Mouse (Mus musculus): ENCODE data around the gene Scn3a.
A peak's percentile ranks its signal among the peaks of the same experiment; 100 is the strongest.
"Not testable (repeated sequence)": the region's sequence is repeated elsewhere in the genome, so short reads cannot be mapped to it uniquely, and the experiment has no call there.

The Scn3a gene

DNA sequence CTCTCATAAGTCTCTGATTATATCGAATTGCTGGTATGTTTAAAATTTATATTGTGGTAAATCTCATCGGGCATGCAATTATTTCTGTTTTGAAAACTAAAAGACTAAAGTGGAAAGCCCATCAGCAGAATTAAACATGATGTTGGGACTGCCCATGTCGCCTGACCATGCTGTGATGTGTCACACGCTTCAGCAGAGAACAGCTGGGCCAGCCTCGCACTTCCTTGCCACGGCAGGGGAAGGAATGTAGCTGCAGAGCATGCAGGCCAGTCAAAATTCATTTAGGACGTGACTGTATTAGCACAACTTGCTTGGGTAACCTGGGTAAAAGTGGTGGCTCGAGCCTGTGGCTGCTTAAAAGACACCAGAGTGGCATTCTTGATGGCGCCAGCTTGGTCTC lies 77.0 kb downstream of the Scn3a start:
- no peak for DNase-seq (ENCODE audit: low read depth)

DNA sequence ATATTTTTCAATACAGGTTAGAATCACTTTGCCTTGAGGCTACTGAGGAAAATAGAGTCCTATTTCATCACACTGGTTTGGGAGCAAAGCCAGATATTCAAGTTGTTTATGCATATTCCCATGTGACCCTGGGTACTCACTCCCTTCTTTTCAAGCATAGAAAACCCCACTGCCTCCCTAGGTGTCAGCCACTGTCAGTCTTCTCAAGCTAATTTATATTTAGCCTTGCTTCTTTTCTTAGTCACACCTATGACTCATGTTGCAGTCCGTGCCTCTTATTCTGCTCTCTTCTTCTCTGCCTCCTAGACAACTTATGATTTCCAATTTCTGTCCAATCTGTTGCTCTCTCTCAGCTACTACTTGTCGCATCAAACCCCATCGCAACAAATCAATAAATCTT lies 84.0 kb downstream of the Scn3a start:
- DNase-seq (ENCODE audit: low read depth), result peak; percentile 56

DNA sequence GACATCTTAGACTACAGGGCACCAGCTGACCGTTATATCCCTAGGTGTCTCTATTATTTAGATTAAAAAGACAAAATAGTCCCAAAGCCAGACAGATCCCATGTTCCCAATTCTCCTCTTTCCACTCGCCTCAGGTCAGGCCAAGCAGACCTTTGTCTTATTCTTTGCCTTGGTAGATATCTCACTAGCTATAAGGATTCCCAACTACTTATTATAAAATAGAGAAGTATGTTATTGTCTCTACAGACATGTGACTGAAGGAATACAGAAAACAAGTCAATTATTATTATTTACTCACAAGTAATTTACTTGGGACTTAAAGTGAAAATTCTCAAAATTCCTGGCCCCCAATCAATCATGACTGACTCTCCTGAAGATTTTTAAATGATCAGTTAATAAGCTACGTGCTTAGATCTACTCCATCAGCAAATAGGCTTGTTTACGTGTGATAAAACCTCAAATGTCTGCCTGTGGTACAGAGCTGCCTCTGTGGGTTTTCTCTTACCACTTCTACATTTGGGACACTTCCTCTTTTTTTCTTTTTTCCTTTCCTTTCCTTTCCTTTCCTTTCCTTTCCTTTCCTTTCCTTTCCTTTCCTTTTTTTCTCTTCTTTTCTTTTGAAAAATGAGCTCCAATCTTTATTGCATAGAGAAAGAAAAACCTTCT lies 86.3 kb downstream of the Scn3a start:
- no peak for DNase-seq (ENCODE audit: low read depth)

DNA sequence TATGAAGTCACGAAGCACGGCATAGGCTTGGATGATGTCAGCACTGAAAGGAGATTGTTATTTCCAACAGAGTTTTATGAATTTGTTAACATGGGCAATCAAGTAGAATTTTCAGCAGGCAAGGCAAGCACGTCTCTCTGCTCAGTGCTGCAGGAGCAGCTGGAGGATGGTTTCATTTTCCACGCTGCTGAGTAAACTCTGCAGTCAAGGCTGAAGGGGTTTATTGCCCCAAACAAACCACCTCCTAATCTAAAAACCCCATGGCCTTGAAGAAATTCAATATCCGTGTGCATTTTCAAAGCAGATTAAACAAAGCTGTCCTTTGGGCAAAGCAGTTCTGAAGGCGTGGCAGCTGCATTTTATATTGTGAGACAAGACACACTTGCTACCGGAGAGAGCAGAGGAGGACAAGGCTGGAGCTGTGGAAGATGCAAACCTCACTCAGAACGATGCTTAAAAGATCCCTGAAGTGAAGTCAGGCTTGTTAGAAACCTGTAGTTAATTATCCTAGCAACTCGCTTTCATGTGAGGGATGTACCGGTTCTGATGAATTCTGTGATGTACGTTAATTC lies 96.0 kb downstream of the Scn3a start:
- DNase-seq (ENCODE audit: low read depth), result no peak

GRCm38 (mm10) chr2:65465694-65466093 lies 101.7 kb downstream of the Scn3a start:
- no peak for DNase-seq (ENCODE audit: low read depth)

DNA sequence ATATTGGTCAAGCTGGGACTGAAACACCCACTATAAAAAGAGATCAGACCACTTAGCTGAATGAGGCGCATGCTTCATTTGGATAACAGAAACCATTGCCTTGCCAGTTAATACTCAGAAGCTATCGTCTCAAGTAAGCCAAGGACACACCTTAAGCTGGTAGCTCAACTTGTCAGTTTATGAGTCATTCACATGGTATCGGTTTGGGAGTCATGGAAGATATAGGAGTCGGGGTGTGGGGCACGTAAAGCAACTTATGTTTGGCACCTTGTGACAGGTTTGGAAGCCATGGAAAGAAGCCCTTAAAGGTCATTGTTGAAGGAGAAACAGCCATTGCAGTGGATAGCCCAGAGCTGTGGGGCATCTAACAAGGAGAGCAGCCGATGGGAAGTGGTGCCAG lies 113.7 kb downstream of the Scn3a start:
- no peak for DNase-seq (ENCODE audit: low read depth)

DNA sequence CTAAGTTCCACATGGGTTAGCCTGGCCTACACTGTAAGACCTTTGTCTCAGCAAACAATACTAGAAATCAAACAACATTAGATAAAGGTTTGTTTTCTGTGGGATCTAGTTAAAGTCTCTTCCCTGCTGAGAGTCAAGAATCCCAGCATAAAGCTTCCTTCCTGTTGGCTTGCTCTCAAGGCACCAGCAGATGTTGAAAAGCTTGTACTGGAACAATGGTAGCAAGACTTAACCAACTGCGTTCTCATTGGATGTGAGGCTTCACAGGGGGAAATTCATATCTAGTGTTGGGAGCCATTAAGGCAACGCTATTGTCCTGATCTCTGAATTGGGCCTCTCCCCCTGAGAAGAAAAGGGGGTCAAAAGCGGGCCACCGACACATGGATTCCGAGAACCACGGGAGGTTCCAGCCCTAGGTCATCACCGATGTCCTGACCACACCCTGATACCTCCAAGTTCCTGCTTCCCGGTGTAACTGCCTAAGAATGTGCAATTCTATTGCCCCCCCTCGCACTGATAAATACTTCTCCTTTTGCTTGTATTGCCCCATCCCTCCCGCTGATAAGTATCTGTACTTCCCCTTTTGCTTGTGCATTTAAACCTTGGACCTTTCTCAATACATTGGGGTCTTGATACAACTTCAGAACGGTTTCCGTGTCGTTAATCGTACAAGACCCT lies 115.9 kb downstream of the Scn3a start:
- not testable (repeated sequence) for DNase-seq (ENCODE audit: low read depth)

DNA sequence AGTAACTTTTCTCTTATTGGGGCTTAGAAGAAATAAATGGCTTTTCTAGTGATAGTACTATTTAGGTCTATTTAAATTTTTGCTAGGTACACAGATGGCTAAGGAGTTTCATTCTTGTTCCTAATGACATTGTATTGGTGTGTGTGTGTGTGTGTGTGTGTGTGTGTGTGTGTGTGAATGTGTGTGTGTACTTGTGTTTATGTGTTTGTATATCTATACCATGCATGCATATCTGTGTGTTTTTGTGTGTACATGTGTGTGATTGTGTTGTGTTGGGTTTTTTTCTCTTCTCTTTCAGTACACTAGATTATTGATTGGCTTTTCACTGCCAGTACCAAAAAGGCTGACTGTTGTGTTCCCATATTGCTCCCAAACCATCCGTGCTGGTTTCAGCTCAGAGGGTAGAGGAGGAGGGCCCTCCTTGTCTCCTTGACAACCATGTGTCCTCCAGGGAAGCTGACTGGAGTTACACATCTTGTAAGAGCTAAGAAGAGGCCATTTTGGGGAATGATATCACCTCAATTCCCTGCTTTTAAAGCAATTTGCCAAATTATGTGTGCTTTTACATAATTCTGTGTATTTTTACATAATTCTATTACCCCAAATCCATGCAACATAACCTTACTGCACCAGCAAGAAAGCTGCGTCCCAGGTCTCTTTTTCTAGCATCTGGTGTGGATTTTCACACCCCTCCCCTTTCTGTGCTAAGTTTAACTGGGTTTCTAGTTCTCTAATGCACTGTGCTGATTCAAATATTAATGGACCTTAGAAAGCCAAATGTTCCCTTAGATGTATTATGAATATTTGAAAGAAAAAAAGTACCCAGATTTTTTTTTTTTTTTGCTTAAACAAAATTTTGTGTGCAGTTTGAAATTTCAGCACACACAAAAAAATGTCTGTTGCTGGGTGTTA lies 116.7 kb downstream of the Scn3a start:
- no peak for DNase-seq (ENCODE audit: low read depth)

DNA sequence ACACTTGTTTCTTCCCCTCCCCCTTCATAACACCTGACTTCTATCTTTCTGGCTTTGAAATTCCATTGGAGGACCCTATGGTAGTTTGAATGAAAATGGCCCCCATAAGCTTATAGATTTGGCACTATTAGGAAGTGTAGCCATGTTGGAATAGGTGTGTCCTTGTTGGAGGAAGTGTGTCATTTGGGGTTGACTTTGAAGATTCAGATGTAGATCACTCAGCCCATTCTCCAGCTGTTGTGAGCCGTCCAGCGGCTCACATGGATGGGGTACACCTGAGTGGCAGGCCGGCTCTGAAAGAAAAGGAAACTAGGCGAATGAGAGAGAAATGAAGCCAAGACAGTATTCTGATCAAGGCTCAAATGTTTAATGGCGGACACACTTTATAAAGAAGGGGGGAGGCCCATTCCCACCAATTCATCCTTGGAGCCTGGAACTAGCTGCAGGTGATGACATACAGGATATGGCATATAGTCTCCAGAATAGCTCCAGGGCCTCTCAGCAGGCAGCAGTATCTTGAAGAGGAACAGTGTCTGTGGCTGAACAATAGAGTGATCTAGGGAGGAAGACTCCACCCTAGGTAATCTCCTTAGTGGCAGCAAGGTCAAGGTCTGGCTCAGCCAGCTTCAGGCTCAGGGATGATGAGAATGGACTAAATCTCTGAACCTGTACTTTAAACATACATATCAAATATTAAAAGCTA lies 118.2 kb downstream of the Scn3a start:
- no peak for DNase-seq (ENCODE audit: low read depth)

- DNase-seq (ENCODE audit: low read depth), result no peak
Observed at GRCm38 (mm10) chr2:65443082-65443481, 124.3 kb downstream of the Scn3a start.

DNA sequence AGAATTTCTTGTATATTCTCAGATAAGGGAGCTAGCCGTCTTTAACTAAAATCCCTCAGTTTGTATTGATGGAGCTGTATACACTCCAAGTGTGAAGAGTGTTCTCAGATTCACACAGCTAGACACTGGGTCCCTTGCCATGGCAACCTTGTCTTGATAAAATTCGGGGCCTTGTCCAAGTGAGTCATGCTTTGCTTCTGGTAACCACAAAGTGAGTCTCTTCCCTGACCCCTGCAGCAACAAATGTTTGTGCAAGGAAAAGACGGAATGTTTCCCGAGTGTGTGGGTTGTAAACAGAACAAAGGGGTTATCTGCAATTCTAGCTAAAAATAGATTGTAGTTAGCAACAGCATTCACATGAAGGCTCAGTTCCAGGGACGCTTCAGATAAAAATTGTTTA lies 125.9 kb downstream of the Scn3a start:
- DNase-seq (ENCODE audit: low read depth), result peak; percentile 53

GRCm38 (mm10) chr2:65441110-65441509 lies 126.3 kb downstream of the Scn3a start:
- no peak for DNase-seq (ENCODE audit: low read depth)

- no peak for DNase-seq (ENCODE audit: low read depth)
Observed at GRCm38 (mm10) chr2:65436917-65437316, 130.5 kb downstream of the Scn3a start.

DNA sequence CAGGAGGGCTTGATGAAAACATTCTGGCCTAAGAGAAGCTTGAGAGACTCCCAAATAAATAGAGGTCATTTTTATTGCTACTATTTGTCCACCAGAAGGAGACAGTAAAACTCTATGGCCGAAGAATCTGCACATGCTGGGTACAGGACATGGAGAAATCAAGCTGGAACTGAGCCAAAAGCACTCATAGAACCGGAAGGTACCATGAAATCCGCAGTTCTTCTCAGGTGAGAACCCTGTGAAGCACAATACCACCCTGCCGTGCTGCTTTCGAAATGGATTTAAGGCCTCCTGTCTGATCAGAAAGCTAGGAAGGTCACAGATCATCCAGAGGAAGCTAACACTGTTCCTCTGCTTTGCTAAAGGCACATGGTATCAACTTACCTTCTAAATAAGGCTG lies 143.9 kb downstream of the Scn3a start:
- DNase-seq (ENCODE audit: low read depth), result no peak

DNA sequence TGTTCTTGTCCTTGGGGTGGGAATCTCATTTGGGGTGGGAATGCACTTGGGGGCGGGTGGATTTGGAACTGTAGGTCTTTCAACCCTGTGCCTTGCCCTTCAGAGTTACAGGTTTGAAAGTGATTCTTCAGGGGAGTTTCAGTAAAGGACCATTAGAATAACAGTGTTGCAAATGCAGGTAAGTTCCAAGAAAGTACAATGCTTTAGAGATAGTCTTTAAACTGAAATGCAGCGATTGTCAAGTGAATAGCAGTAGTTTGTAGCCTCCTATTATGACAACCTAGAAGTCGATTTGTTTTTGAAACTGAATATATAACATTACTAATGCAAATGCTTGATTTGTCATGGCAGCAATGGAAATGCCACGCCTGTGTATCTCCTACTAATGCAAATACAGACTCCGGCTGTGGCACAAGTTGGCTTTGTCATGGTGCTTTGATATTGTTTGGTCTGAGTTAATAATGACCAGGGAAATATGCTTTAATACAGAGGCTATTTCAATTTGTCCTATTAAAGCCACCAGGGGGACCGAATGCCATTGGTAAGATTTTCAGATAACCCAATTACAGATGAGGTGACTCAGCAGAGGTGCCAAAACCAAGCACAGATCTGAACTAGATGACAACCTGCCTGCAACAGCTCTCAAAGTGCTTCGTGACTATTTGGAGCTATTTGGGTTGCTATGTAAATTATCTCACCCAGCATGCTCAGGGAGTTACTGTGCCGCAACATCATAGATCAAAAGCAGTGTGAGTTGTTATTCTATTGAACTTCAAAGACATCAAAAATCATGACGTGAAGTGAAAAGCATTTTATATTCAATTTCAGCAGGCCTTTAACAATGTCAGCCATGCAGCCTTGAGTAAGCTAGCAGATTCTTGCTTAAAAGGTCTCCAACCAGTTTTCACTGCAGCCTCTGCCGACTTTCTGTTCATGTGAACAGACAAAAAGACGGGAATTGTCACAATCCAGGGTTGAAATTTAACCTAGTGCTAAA lies 145.9 kb downstream of the Scn3a start:
- DNase-seq (ENCODE audit: low read depth), result no peak

- DNase-seq (ENCODE audit: low read depth), result no peak
Observed at GRCm38 (mm10) chr2:65418608-65419007, 148.8 kb downstream of the Scn3a start.

DNA sequence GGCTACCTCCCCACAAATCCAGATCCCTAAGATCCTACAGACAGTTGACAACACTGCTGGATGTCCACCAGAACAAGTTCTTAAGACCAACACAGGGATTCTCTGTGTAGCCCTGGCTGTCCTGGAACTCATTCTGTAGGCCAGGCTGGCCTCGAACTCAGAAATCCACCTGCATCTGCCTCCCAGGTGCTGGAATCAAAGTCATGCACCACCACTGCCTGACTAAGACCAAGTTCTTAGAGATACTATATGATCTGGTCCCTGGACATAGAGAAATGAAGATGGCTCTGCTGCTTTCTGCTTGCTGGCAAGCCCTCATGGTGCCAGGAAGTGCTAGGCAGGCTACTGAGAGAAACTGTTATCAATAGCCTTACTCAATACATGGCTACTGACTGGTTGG lies 150.9 kb downstream of the Scn3a start:
- no peak for DNase-seq (ENCODE audit: low read depth)

GRCm38 (mm10) chr2:65415294-65415693 lies 152.1 kb downstream of the Scn3a start:
- no peak for DNase-seq (ENCODE audit: low read depth)

DNA sequence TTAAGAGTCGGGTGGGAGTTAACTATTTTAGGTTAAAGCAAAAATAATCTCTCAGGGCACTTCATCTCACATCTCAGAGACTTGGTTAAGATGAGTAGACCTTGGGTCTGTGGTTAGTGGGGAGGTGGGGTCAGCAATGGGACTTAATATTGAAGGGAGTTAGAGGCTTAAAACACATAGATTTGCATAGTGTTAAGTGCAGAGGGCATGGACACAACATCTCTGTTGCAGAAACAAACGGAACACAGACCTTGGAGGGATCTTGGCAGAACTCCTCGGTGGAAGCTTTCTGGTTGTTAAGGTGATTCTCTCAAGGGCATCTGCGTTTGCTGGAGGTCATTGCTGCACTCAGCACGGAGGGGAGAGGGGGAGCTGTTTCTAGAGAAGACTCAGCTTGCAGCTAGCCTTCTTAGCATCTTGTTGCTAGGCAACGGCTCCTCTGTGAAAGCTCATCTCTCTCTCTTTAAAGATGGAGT lies 152.6 kb downstream of the Scn3a start:
- peak; percentile 28 for DNase-seq (ENCODE audit: low read depth)

GRCm38 (mm10) chr2:65414237-65414636 lies 153.2 kb downstream of the Scn3a start:
- DNase-seq (ENCODE audit: low read depth), result peak; percentile 40

Data from NIH3T3 (cell line).